In the genomic region with DNA sequence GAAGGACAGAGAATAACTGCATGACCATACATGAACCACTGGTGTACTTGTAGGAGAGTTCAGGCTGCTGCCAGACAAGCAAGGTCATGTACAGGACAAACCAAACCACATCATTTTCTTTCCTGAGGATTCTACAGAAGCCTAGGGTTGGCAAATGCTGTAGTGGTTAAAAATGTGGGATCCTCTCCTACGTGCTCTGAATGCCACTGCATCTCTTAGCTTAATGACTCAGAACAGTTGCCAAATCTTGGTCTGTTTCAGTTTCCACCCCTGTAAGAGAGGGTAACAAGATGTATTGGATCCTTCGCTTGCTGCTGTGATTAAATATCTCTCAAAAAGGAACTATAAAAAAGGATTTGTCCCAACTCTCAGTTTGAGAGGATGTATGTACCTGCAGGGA, we compare ENCODE assay signal across 17 mouse cellular contexts.
"Had no signal": no experiment of that assay in that cellular context is flagged by ENCODE, and none has a peak within 500 bp of the region (broad histone marks: within the 10 kb centered on the region; RNA-seq: fewer than 3 reads in every experiment).

No protein-coding gene starts in this region.

- ATAC-seq: hindbrain, embryonic 16.5 days; inflammation-experienced regulatory T-cells, adult 6 months; intestine, embryonic 15.5 days; intestine, postnatal 0 days had no signal

- DNase-seq: gastrocnemius, adult 2 months; gastrocnemius, postnatal 10 days; gastrocnemius, postnatal 25 days; heart, adult 18-20 months; heart, postnatal 10 days; heart, postnatal 4 days; kidney, adult 18-20 months; kidney, adult 8-10 months; kidney, postnatal 10 days; kidney, postnatal 25 days; kidney, postnatal 4 days; liver; liver, embryonic 13.5 days had no signal
